Mouse (Mus musculus): ENCODE measurements around the gene Asphd2. TPM values are rescaled to one million over a fixed set of nuclear protein-coding genes. Genes with fewer than 3 reads are reported as not detected.

The Asphd2 gene
- 0.52 TPM for polyA plus RNA-seq (2014; fragmentation: Illumina TruSeq; extraction: RNeasy Lipid Tissue Mini Kit (QIAGEN cat#74804); ENCODE audit: low read depth, low replicate concordance)

GRCm38 (mm10) chr5:112394779-112395443, at the start of gene Asphd2:
Gene Asphd2 (minus strand): TSS chr5:112394866.

GRCm38 (mm10) chr5:112355910-112356309, 38.8 kb downstream of the Asphd2 start, which contains the start of gene Gm6583:
Gene Gm6583 (minus strand): TSS chr5:112356033.

GRCm38 (mm10) chr5:112342463-112343204, 52.0 kb downstream of the Asphd2 start, which contains the start of the genes Srrd and Hps4:
Gene Srrd (minus strand): TSS chr5:112343040.
Gene Hps4 (plus strand): TSS chr5:112343083.

Other genes starting within 250 kb of the Asphd2 start
- gene Cryba4, start 142.3 kb downstream of the Asphd2 start, polyA plus RNA-seq (2014; fragmentation: Illumina TruSeq; extraction: RNeasy Lipid Tissue Mini Kit (QIAGEN cat#74804); ENCODE audit: low read depth, low replicate concordance) = not detected
- gene Crybb1, start 139.1 kb downstream of the Asphd2 start, polyA plus RNA-seq (2014; fragmentation: Illumina TruSeq; extraction: RNeasy Lipid Tissue Mini Kit (QIAGEN cat#74804); ENCODE audit: low read depth, low replicate concordance) = not detected
- 51.9 TPM for gene Tpst2, start 118.2 kb downstream of the Asphd2 start, polyA plus RNA-seq (2014; fragmentation: Illumina TruSeq; extraction: RNeasy Lipid Tissue Mini Kit (QIAGEN cat#74804); ENCODE audit: low read depth, low replicate concordance)
- 12.8 TPM for gene Tfip11, start 68.5 kb downstream of the Asphd2 start, polyA plus RNA-seq (2014; fragmentation: Illumina TruSeq; extraction: RNeasy Lipid Tissue Mini Kit (QIAGEN cat#74804); ENCODE audit: low read depth, low replicate concordance)
- gene Srrd, start 51.8 kb downstream of the Asphd2 start, polyA plus RNA-seq (2014; fragmentation: Illumina TruSeq; extraction: RNeasy Lipid Tissue Mini Kit (QIAGEN cat#74804); ENCODE audit: low read depth, low replicate concordance) = 1.5 TPM
- 18.0 TPM for gene Hps4, start 51.8 kb downstream of the Asphd2 start, polyA plus RNA-seq (2014; fragmentation: Illumina TruSeq; extraction: RNeasy Lipid Tissue Mini Kit (QIAGEN cat#74804); ENCODE audit: low read depth, low replicate concordance)
- gene Gm6583, start 38.8 kb downstream of the Asphd2 start, polyA plus RNA-seq (2014; fragmentation: Illumina TruSeq; extraction: RNeasy Lipid Tissue Mini Kit (QIAGEN cat#74804); ENCODE audit: low read depth, low replicate concordance) = not detected
- gene Gm6588, start 54.6 kb upstream of the Asphd2 start, polyA plus RNA-seq (2014; fragmentation: Illumina TruSeq; extraction: RNeasy Lipid Tissue Mini Kit (QIAGEN cat#74804); ENCODE audit: low read depth, low replicate concordance) = not detected
- 2.3 TPM for gene Sez6l, start 182.3 kb upstream of the Asphd2 start, polyA plus RNA-seq (2014; fragmentation: Illumina TruSeq; extraction: RNeasy Lipid Tissue Mini Kit (QIAGEN cat#74804); ENCODE audit: low read depth, low replicate concordance)